Mouse (Mus musculus): ENCODE measurements around the gene Bclaf3. TPM values are rescaled to one million over a fixed set of nuclear protein-coding genes. Genes with fewer than 3 reads are reported as not detected.

Bclaf3 gene
- 1.6 and 5.7 TPM in 2 replicates for polyA plus RNA-seq (2012; rRNA removed; ENCODE audit: low replicate concordance)

DNA sequence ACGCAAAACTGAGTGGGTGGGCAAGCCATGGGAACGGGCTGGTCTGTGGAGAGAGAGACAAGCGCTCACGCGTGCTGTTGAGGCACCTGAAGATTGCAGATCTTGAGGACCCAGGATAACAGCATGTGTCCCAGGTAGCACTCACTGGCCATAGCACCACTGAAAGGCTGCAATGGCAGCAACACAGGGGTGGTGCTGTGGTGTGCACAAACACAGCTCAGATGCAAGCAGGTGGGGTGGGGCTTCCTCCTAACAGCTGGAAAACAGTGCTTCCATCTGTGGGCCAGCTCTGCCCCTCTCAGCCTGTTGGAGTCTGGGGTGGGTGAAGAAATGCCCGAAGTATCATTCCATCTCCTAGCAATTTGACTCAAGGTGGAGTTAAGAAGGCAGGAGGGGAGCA is at the start of gene Bclaf3:
Bclaf3 (plus strand) TSS at position 301 of the 400 bp plus-strand sequence.

DNA sequence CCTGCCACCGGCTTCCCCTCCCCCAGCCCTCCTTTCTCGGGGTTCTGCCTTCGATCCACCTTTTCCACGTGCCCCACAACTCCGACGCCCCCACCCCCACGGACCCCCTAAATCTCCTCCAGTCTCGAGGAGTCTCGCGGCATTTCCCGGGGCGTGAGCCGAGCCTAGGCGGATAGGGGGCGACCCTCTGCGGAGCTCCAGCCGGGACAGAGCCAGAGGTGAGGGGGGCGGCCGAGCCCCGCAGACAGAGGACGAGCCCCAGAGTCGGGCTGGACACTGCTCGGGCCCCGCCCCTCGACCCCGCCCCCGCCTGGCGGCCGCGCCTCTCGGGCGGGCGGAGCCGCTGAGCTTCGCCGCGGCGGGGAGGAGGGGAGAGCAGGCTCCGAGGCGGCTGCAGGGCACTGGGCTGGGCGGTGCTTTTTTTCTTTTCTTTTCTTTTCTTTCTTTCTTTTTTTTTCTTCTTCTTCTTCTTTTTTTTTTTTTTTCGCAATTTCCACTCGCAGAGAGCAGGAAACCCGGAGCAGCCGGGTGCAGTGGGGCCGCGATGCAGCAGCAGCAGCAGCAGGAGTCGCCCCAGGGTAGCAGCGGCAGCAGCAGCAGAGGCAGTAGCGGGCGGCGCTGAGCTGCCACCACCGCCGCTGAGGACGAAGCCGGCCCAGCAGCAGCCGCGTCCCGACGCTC is 100.6 kb downstream of the Bclaf3 start, which contains the start of gene Sh3kbp1:
Sh3kbp1 (plus strand) TSS at position 366 of the 681 bp plus-strand sequence.

Other genes starting within 250 kb of the Bclaf3 start
- gene Eif1ax, start 154.5 kb upstream of the Bclaf3 start, polyA plus RNA-seq (2012; rRNA removed; ENCODE audit: low replicate concordance) = 38.3 and 88.1 TPM in 2 replicates
- 0.46 TPM in 1 of 2 replicates, not detected in the other for gene Map7d2, start 112.1 kb upstream of the Bclaf3 start, polyA plus RNA-seq (2012; rRNA removed; ENCODE audit: low replicate concordance)
- gene Sh3kbp1, start 100.6 kb downstream of the Bclaf3 start, polyA plus RNA-seq (2012; rRNA removed; ENCODE audit: low replicate concordance) = 26.3 and 40.6 TPM in 2 replicates

All from mammary gland, adult 2 months (tissue).